Mouse (Mus musculus) forebrain, embryonic 11.5 days (tissue): ENCODE data around the gene Fbrsl1. TPM values are rescaled to one million over a fixed set of nuclear protein-coding genes. Genes with fewer than 3 reads are reported as not detected.
"Not testable (repeated sequence)": the region's sequence is repeated elsewhere in the genome, so short reads cannot be mapped to it uniquely, and the experiment has no call there.

Source experiments
- ATAC-seq: fragments of 200-750 bp; cut with Nextera tagmentation; replicated peaks from 2 replicates; pipeline ENCODE4 v1.8.0; 2017; ENCODE audit warnings: moderate TSS enrichment; ENCODE audit not compliant: low FRiP score
- DNase-seq: peaks from one replicate; pipeline ENCODE4 v3.0.0-alpha.2; 2017; ENCODE audit warnings: low spot score
- H3K27ac ChIP-seq: fragments of 300-500 bp; sonication (generic); 2 replicates; pipeline ENCODE4 v1.5.1; 2014; ENCODE audit warnings: low read depth, low read length
- H3K27me3 ChIP-seq: fragments of 300-500 bp; sonication (generic); 2 replicates; pipeline ENCODE4 v1.6.1; 2014; ENCODE audit warnings: mild to moderate bottlenecking, low read length, mixed read lengths; ENCODE audit not compliant: control insufficient read depth, insufficient read depth
- H3K36me3 ChIP-seq: fragments of 300-500 bp; sonication (generic); 2 replicates; pipeline ENCODE4 v1.6.1; 2014; ENCODE audit warnings: mild to moderate bottlenecking, low read length, moderate library complexity, mixed read lengths; ENCODE audit not compliant: control insufficient read depth, insufficient read depth
- H3K4me1 ChIP-seq: fragments of 300-500 bp; sonication (generic); replicated peaks from 2 replicates; pipeline ENCODE4 v1.6.1; 2014; ENCODE audit warnings: low read length, mixed read lengths; ENCODE audit not compliant: control insufficient read depth, insufficient read depth
- H3K4me2 ChIP-seq: fragments of 300-500 bp; sonication (generic); 2 replicates; pipeline ENCODE4 v1.6.1; 2014; ENCODE audit warnings: low read depth, mild to moderate bottlenecking, low read length, moderate library complexity, mixed read lengths; ENCODE audit not compliant: severe bottlenecking
- H3K4me3 ChIP-seq: fragments of 300-500 bp; sonication (generic); 2 replicates; pipeline ENCODE4 v1.5.1; 2014; ENCODE audit warnings: low read depth, low read length
- H3K9ac ChIP-seq: fragments of 300-500 bp; sonication (generic); 2 replicates; pipeline ENCODE4 v1.6.1; 2014; ENCODE audit warnings: low read length
- H3K9me3 ChIP-seq: fragments of 300-500 bp; sonication (generic); 2 replicates; pipeline ENCODE4 v1.6.1; 2016; ENCODE audit warnings: low read length, mixed read lengths; ENCODE audit not compliant: control insufficient read depth
- WGBS: fragments of 180-500 bp; shearing (Covaris S2); extraction: QIAGEN DNeasy Blood & Tissue Kit; methylation state at CpG from one replicate; pipeline ENCODE4 v1.1.7; 2014; 5-methylcytosine and 5-hydroxymethylcytosine counted together
- polyA plus RNA-seq: library from polyadenylated mRNA; unstranded; fragments of >200 nt; fragmentation: Nextera tagmentation; extraction: Ambion mirVana; gene quantifications from 2 replicates; pipeline ENCODE4 v1.2.1, GENCODE M21; 2014

Gene Fbrsl1
- polyA plus RNA-seq, 1 experiment from 2014 or later: 41.1 TPM

DNA sequence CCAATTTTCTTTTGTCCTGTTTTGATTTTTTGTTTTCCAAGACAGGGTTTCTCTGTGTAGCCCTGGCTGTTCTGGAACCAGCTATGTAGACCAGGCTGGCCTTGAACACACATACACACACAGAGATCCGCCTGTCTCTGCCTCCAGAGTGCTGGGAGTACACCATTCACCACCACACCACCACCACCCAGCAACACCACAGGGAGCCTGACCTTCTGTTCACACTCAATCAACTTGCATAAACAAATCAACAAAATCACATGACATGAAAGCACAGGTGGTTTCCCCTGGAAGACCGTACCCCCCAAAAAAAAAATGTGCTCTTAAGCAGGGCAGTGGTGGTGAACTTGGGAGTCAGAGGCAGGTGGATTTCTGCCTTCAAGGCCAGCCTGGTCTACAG, 3.8 kb downstream of the Fbrsl1 start:
- 91% methylated on average over 2 of the region's 2 CpGs for WGBS
- Histone ChIP-seq H3K4me2 (no peak overlapping the region), H3K4me3 (no peak overlapping the region), H3K4me1 (peaks cover 10% of the 10 kb centered on the region; the same call in 1 of the 2 replicates), H3K9ac (no peak overlapping the region), H3K36me3 (no peaks in the 10 kb centered on the region), H3K9me3 (no peaks in the 10 kb centered on the region), H3K27me3 (peaks cover under 1% of the 10 kb centered on the region; the same call in 1 of the 2 replicates), H3K27ac (no peak overlapping the region)
- no peak for ATAC-seq
- no peak for DNase-seq

DNA sequence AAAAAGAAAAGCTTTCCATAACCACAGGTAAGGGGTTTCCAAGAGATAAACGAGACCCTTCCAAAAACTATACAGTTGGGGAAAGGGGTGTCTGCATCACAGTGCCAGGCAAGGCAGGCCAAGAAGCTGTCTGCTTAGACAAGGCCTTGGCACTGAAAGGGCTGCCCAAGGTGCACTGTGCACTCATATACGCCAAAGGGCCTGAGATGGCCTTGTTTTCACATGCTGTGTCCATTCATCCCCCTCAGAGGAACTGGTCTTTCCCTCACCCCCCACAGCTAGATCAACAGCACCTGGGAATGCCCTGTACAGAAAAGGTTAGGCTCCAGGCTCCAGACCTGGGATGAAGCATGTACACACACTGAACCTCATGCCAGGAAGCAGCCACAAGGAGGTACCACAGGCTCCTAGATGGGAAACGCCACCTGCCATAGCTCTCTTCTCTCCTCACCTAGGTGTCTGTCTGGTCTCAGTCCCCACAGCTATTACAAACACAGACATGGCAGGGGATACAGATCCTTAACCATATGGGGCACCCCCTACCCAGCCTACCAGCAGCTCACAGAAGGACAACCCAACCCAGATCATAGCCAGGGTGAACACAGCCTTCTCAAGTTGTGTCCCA, 5.2 kb downstream of the Fbrsl1 start:
- H3K27ac ChIP-seq: no peak overlapping the region
- peaks cover 9% of the 10 kb centered on the region; the same call in 1 of the 2 replicates for H3K4me1 ChIP-seq
- no peaks in the 10 kb centered on the region for H3K27me3 ChIP-seq
- 81% methylated on average over 3 of the region's 3 CpGs for WGBS
- no peak overlapping the region for H3K4me2 ChIP-seq
- DNase-seq (no peak), ATAC-seq (no peak)
- no peak overlapping the region for H3K9ac ChIP-seq
- no peaks in the 10 kb centered on the region for H3K9me3 ChIP-seq
- no peaks in the 10 kb centered on the region for H3K36me3 ChIP-seq
- H3K4me3 ChIP-seq: no peak overlapping the region

DNA sequence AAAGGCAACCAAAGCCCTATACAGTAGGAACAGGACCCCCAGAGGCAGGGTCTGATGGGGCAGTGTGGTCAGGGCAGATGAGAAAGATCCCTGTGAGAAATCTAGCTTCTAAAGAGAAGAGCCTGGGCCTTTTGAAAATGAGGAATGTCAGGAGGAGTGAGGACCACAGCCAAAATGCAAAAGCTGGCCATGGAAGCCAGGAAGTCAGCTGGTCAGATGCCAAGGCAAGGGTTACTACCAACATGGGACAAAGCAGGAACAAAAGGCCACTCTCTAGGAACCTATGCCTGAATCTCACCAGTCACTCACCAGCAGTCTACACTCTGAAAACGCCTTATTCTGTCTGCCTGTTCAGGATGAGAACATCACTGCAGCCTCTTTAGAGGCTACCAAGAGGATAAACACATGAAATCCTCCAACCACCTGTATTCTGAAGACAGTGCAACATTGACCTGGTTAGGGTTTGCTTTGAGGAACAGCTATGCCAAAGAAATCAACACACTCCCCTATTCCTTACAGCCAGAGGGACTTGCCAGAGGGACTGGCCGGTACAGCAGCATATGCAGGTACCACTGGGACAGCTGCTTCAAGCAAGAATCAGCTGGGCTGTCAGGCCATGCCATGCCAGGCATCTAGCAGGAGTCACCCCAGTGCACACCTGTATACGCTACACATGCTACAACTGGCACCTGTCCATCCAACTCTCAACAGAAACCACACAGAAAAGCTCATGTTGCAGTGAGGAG, 8.6 kb downstream of the Fbrsl1 start:
- Histone ChIP-seq H3K36me3 (no peaks in the 10 kb centered on the region), H3K4me1 (0 out of 2 replicates have a peak, but pooled peaks cover 7% of the 10 kb centered on the region), H3K4me2 (no peak overlapping the region), H3K27me3 (no peaks in the 10 kb centered on the region), H3K9me3 (no peaks in the 10 kb centered on the region), H3K27ac (no peak overlapping the region), H3K4me3 (no peak overlapping the region), H3K9ac (no peak overlapping the region)
- ATAC-seq: no peak
- WGBS: 85% methylated on average over 3 of the region's 3 CpGs
- no peak for DNase-seq

DNA sequence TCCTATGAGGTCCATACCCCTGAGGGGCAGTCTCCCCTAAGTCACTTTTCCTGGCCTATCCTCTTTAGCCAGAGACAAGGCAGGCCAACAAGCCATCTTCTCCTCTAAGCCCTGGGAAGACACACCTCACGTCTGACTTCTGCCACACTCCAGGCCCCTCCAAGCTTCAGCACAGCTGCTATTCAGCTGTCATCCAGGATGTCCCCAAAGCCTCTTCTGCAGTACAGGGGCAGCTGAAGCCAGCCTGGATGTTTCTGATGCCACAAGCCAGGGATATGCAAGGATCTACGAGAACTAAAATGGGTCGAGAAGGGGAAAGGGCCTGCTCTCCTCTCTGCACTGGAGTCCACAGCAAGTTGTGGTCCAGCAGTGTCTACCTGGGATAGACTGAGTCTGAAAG, 9.7 kb downstream of the Fbrsl1 start:
- H3K36me3 ChIP-seq: no peaks in the 10 kb centered on the region
- H3K27ac ChIP-seq: no peak overlapping the region
- H3K9ac ChIP-seq: no peak overlapping the region
- DNase-seq (no peak), ATAC-seq (no peak)
- H3K4me2 ChIP-seq: no peak overlapping the region
- no peaks in the 10 kb centered on the region for H3K9me3 ChIP-seq
- no peak overlapping the region for H3K4me3 ChIP-seq
- H3K4me1 ChIP-seq: 0 out of 2 replicates have a peak, but pooled peaks cover 7% of the 10 kb centered on the region
- 76% methylated on average over 3 of the region's 3 CpGs for WGBS
- H3K27me3 ChIP-seq: no peaks in the 10 kb centered on the region

DNA sequence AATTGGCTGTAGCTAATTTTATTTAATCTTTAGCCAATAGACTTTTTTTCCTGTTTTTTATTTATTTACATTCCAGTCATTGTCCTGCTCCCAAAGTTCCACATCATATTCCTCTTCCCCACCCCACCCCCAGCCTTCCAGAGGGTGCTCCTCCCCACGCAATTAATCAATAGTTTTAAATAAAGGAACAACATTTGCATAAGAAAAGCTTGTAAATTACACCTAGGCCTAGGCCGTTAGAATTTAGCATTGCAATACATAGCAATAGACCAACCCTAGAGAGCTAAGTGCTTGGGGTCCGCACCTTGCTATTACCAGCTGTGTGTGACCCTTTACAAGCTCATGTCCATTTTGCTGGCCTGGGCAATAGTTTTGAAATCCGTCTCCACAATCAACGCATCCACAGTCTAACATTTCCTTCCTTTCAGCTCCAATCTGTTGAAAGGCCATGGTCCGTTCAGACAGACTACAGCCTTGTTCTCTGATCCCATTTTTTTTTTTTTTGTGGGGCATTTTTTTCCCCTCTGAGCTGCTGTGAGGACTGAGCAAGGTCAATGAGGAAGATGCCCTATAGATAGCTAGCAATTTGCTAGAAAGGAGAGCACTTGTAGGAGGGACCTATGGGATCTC, 10.6 kb downstream of the Fbrsl1 start:
- WGBS: 33% methylated on average over 6 of the region's 6 CpGs
- no peak overlapping the region for H3K9ac ChIP-seq
- no peaks in the 10 kb centered on the region for H3K36me3 ChIP-seq
- H3K4me3 ChIP-seq: no peak overlapping the region
- H3K4me2 ChIP-seq: no peak overlapping the region
- H3K27ac ChIP-seq: no peak overlapping the region
- ATAC-seq (no peak), DNase-seq (no peak)
- 0 out of 2 replicates have a peak, but pooled peaks cover 7% of the 10 kb centered on the region for H3K4me1 ChIP-seq
- H3K27me3 ChIP-seq: no peaks in the 10 kb centered on the region
- H3K9me3 ChIP-seq: no peaks in the 10 kb centered on the region

DNA sequence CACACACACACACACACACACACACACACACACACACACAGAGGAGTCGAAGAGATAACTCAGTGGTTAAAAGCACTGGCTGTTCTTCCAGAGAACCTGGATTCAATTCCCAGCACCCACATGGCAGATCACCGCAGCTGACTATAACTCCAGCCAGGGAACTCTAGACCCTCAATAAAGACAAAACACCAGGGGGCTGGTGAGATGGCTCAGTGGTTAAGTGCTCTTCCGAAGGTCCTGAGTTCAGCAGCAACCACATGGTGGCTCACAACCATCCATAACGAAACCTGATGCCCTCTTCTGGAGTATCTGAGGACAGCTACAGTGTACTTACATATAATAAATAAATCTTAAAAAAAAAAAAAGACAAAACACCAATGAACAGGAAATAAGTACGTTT, 12.1 kb downstream of the Fbrsl1 start:
- not testable (repeated sequence) for ATAC-seq, H3K4me3 ChIP-seq, DNase-seq, H3K4me2 ChIP-seq, H3K4me1 ChIP-seq, H3K27me3 ChIP-seq, H3K9ac ChIP-seq, H3K9me3 ChIP-seq, H3K27ac ChIP-seq, H3K36me3 ChIP-seq
- 70% methylated on average over 5 of the region's 5 CpGs for whole genome bisulfite sequencing

DNA sequence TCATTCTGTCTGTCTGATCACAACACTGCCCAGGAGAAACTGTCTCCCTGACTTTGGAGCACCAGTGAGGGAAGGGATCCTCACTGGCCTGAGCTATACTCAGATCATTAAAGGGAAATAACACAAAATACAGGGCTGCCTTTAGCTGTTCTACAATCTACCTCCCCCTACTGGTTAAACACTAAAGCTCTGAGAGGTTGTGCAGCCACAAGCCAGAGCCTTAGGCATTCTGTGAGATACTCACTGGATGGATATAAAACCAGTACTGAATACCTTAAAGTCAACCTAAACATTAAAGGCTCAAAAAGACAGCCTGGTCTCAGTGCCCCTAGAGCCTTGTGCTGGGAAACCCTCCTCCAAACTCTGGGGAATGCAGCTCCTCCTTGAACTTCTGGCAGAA, 13.5 kb downstream of the Fbrsl1 start:
- ATAC-seq: no peak; the same call in 1 of the 2 replicates
- no peak overlapping the region for H3K9ac ChIP-seq
- no peak for DNase-seq

DNA sequence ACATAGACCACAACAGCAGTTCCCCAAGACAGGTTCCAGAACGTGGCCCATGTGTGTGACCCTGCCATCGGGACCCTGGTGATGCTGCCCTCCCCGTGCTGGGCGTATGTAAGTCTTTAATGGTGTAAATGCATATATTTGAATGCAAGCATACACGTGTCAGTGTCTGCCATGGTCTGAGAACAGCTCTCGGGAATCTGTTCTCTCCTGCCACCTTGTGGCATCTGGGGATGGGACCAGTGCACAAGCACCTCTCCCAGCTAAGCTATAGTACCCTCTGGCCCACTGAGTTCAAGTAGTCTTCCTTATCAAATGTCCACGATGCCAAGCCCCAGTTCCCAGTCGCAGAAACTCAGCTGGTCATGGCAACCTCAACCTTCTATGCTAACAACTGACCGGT, 19.3 kb downstream of the Fbrsl1 start:
- DNase-seq: peak; percentile 84
- Histone ChIP-seq H3K27ac (no peak overlapping the region), H3K36me3 (no peaks in the 10 kb centered on the region; the same call in 1 of the 2 replicates), H3K27me3 (no peaks in the 10 kb centered on the region), H3K9ac (no peak overlapping the region), H3K4me1 (peaks cover 2% of the 10 kb centered on the region; the same call in 1 of the 2 replicates), H3K4me2 (no peak overlapping the region), H3K4me3 (no peak overlapping the region), H3K9me3 (no peaks in the 10 kb centered on the region)
- ATAC-seq: peak; percentile 88
- 43% methylated on average over 9 of the region's 9 CpGs for WGBS

More for the DNA sequence above, 13.5 kb downstream of the Fbrsl1 start:
- Histone ChIP-seq H3K27me3 (no peaks in the 10 kb centered on the region), H3K4me2 (no peak overlapping the region), H3K27ac (no peak overlapping the region), H3K4me1 (0 out of 2 replicates have a peak, but pooled peaks cover 7% of the 10 kb centered on the region), H3K9me3 (no peaks in the 10 kb centered on the region), H3K36me3 (no peaks in the 10 kb centered on the region; the same call in 1 of the 2 replicates), H3K4me3 (no peak overlapping the region)
